Mouse (Mus musculus): ENCODE measurements at regions not wholly inside any gene's neighbourhood (a gene's known extent, or its start where the extent isn't known, plus 50 kb on each side); places are given as distances from the start of the nearest gene placed in this dataset.
A peak's percentile ranks its signal among the peaks of the same experiment; 100 is the strongest.

DNA sequence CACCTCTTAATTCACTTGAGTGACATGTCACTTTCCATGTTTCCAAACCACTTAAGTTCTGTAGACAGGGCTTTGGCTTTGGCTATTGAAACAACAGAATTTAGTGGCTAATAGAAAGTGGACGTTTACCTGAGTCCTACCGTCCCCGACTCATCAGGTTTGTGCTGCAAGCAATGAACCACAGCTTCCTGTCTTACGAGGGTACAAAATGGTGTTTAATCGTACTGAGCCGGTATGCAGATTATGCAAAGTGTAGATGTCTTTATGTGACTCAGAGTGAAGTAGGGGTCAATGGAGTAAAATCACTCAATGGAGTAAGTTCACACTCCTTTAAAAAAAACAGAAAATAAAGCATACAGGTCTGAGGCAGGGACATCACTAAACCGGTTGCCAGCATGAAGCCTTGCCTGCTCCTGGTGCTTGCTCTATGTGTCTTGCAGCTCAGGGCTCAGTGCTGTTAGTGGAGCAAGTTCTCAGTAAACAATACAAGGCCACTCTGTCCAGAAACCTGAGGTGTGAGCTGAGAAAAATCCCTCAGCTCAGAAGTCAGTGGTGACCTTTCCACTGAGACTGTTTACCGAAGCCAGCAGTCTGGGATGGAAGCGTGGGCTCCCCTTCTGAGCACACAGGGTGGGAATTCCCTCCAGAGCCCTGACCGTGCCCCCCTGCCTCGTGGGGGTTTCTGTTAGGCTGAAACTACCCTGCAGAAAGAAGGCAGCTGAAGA, 226.1 kb upstream of the Jun start:
- Histone ChIP-seq H3K36me3 (ENCODE audit: insufficient read depth, low read length) (no peaks in the 10 kb centered on the region), H3K27me3 (ENCODE audit: insufficient read depth, low read length) (peaks cover 10% of the 10 kb centered on the region; the same call in 1 of the 2 replicates), H3K4me1 (replicated peaks; ENCODE audit: low read depth, low read length) (peaks cover 14% of the 10 kb centered on the region), H3K4me3 (replicated peaks; ENCODE audit: low read length) (0 out of 2 replicates have a peak overlapping the region, but pooled peaks have one; percentile 20), H3K9me3 (ENCODE audit: low read length) (no peaks in the 10 kb centered on the region)
- TF ChIP-seq POU5F1 (IDR thresholded peaks at IDR 0.05; ENCODE audit: borderline replicate concordance, low read length) = no peak
- no peak for TF ChIP-seq CTCF (conservative IDR thresholded peaks at IDR 0.05; ENCODE audit: low read length)
- no peak for TF ChIP-seq NANOG (IDR thresholded peaks at IDR 0.05; ENCODE audit: borderline replicate concordance, low read length)

DNA sequence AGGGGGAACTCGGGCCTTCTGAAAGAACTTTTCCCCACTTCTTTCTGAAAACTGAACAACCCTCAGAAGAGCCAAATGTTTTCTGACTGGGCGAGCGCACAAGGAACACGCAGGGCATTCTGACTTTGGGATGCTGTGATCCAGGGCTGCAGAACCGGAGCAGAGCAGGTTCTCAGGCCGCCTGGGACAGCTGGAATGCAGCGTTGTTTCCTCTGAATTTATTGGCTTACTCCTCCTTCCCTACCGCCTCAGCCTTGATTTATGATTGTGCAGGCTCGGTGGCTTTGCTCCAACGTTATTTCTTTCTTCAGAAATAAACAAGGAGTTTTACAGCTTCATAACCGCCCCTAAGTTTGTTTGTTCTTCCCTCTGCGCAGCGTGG, 226.7 kb upstream of the Jun start:
- Histone ChIP-seq H3K27me3 (ENCODE audit: insufficient read depth, low read length) (peaks cover 10% of the 10 kb centered on the region; the same call in 1 of the 2 replicates), H3K4me1 (replicated peaks; ENCODE audit: low read depth, low read length) (peaks cover 14% of the 10 kb centered on the region), H3K4me3 (replicated peaks; ENCODE audit: low read length) (peak overlapping the region; percentile 20; the same call in 1 of the 2 replicates), H3K36me3 (ENCODE audit: insufficient read depth, low read length) (no peaks in the 10 kb centered on the region), H3K9me3 (ENCODE audit: low read length) (no peaks in the 10 kb centered on the region)
- TF ChIP-seq CTCF (conservative IDR thresholded peaks at IDR 0.05; ENCODE audit: low read length) = no peak
- no peak for TF ChIP-seq NANOG (IDR thresholded peaks at IDR 0.05; ENCODE audit: borderline replicate concordance, low read length)
- no peak for TF ChIP-seq POU5F1 (IDR thresholded peaks at IDR 0.05; ENCODE audit: borderline replicate concordance, low read length)

DNA sequence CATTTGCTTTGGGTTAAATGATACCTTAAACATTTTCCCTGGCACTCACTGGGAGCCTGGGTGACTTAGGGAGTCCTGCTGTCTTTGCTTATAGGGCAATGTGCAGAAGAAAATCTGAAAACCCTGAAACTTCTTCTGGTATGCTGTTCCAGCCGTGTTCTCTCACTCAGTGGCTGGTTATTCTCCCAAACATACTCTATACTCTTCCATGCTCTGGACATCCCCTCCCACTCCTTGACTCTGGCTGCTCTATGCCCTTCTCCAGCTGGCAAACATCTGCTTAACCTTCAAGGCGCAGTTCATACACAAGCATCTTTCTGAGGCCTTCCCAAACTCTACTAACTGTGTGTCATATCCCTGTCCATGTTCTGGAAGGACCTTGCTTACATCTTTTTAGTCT, 227.2 kb upstream of the Jun start:
- Histone ChIP-seq H3K36me3 (ENCODE audit: insufficient read depth, low read length) (no peaks in the 10 kb centered on the region), H3K4me3 (replicated peaks; ENCODE audit: low read length) (no peak overlapping the region), H3K27me3 (ENCODE audit: insufficient read depth, low read length) (peaks cover 10% of the 10 kb centered on the region; the same call in 1 of the 2 replicates), H3K9me3 (ENCODE audit: low read length) (no peaks in the 10 kb centered on the region), H3K4me1 (replicated peaks; ENCODE audit: low read depth, low read length) (peaks cover 14% of the 10 kb centered on the region)
- TF ChIP-seq CTCF (conservative IDR thresholded peaks at IDR 0.05; ENCODE audit: low read length) (no peak), NANOG (IDR thresholded peaks at IDR 0.05; ENCODE audit: borderline replicate concordance, low read length) (no peak), POU5F1 (IDR thresholded peaks at IDR 0.05; ENCODE audit: borderline replicate concordance, low read length) (no peak)

DNA sequence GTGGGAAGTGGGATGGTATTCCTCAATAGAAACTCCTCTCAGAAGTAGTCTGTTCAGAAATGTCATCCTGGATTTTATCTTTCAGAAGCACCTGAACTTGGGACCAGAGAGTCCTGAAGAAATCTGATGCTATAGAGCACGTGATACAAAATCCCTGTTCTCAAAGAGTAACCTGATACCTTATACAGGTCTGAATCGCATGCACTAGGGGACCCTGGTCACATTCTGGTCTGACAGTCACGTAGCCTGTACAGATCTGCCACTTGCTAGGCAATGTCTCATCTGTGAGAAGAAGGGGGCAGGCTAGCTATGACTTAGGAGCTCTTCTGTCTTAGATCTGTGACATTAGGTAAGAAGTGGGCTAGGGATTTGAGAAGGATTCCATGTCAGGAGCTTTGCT, 230.1 kb upstream of the Jun start:
- TF ChIP-seq POU5F1 (IDR thresholded peaks at IDR 0.05; ENCODE audit: borderline replicate concordance, low read length) (no peak), NANOG (IDR thresholded peaks at IDR 0.05; ENCODE audit: borderline replicate concordance, low read length) (no peak), CTCF (conservative IDR thresholded peaks at IDR 0.05; ENCODE audit: low read length) (no peak)
- Histone ChIP-seq H3K9me3 (ENCODE audit: low read length) (no peaks in the 10 kb centered on the region), H3K36me3 (ENCODE audit: insufficient read depth, low read length) (no peaks in the 10 kb centered on the region), H3K27me3 (ENCODE audit: insufficient read depth, low read length) (peaks cover 10% of the 10 kb centered on the region; the same call in 1 of the 2 replicates), H3K4me1 (replicated peaks; ENCODE audit: low read depth, low read length) (peaks cover 14% of the 10 kb centered on the region), H3K4me3 (replicated peaks; ENCODE audit: low read length) (no peak overlapping the region)

DNA sequence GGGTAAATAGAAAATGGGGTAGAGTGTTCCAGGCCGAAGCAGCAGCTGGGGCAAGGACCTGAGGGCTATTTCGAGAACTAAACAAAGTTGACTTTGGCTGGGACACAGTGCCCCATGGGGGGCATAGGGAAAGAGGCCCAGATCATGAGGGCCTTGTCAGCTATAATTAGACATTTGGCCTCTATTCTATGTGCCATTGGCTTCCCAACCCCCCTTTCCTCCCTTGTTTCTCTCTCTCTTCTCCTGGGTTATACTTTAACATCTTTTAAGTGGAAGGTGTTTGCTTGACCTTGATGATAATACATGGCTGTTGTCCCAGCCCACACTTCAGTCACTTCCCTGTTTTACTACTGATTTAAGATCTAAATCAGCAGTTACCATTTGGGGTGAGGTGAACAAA, 231.8 kb upstream of the Jun start:
- H3K27me3 ChIP-seq (ENCODE audit: insufficient read depth, low read length) = peaks cover 10% of the 10 kb centered on the region; the same call in 1 of the 2 replicates
- no peak for TF ChIP-seq POU5F1 (IDR thresholded peaks at IDR 0.05; ENCODE audit: borderline replicate concordance, low read length)
- no peak for TF ChIP-seq CTCF (conservative IDR thresholded peaks at IDR 0.05; ENCODE audit: low read length)
- no peak for TF ChIP-seq NANOG (IDR thresholded peaks at IDR 0.05; ENCODE audit: borderline replicate concordance, low read length)
- no peak overlapping the region for H3K4me3 ChIP-seq (replicated peaks; ENCODE audit: low read length)
- peaks cover 2% of the 10 kb centered on the region; the same call in 1 of the 2 replicates for H3K4me1 ChIP-seq (replicated peaks; ENCODE audit: low read depth, low read length)
- H3K36me3 ChIP-seq (ENCODE audit: insufficient read depth, low read length) = no peaks in the 10 kb centered on the region
- H3K9me3 ChIP-seq (ENCODE audit: low read length) = no peaks in the 10 kb centered on the region

DNA sequence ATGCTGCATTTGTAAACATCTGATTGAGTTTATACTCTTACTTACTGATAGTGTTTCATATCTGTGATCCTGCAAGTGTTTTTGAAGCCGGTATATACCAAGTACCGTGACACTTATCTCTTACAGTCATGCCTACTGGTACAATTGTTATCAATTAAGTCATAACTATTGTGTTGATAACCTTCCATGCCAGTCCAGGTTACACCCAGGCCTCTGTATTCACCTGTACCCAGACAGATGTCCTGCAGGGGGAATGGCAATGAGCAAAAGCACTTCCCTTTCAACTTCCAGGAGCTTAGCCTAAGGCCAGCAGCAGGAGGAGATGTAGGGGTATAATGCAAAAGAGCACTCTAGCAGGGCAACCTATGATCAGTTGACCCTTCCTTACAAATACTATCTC, 232.2 kb upstream of the Jun start:
- H3K27me3 ChIP-seq (ENCODE audit: insufficient read depth, low read length) = peaks cover 8% of the 10 kb centered on the region; the same call in 1 of the 2 replicates
- no peaks in the 10 kb centered on the region for H3K4me1 ChIP-seq (replicated peaks; ENCODE audit: low read depth, low read length)
- H3K36me3 ChIP-seq (ENCODE audit: insufficient read depth, low read length) = no peaks in the 10 kb centered on the region
- H3K4me3 ChIP-seq (replicated peaks; ENCODE audit: low read length) = no peak overlapping the region
- no peak for TF ChIP-seq NANOG (IDR thresholded peaks at IDR 0.05; ENCODE audit: borderline replicate concordance, low read length)
- no peak for TF ChIP-seq POU5F1 (IDR thresholded peaks at IDR 0.05; ENCODE audit: borderline replicate concordance, low read length)
- no peak for TF ChIP-seq CTCF (conservative IDR thresholded peaks at IDR 0.05; ENCODE audit: low read length)
- no peaks in the 10 kb centered on the region for H3K9me3 ChIP-seq (ENCODE audit: low read length)

DNA sequence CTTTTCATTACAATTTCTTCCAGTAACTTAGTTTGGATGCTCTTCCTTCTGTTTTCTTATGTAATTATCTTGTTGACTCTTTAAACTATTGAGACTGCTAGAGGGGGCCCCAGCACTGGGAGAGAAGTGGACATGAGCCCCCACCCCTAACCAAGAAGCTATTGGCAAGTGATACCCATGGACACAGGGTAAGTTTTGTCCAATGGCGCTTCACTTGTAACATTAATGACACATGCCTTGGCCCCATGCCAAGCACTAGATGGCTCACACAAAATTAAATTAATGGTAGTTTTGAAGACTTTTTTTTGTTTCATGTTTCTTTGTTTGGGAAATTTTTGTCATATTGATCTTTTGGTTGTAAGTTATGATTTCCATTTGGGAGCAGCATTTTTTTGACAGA, 232.7 kb upstream of the Jun start:
- Histone ChIP-seq H3K4me1 (replicated peaks; ENCODE audit: low read depth, low read length) (no peaks in the 10 kb centered on the region), H3K4me3 (replicated peaks; ENCODE audit: low read length) (no peak overlapping the region), H3K9me3 (ENCODE audit: low read length) (no peaks in the 10 kb centered on the region), H3K27me3 (ENCODE audit: insufficient read depth, low read length) (peaks cover 3% of the 10 kb centered on the region; the same call in 1 of the 2 replicates), H3K36me3 (ENCODE audit: insufficient read depth, low read length) (no peaks in the 10 kb centered on the region)
- TF ChIP-seq POU5F1 (IDR thresholded peaks at IDR 0.05; ENCODE audit: borderline replicate concordance, low read length) (no peak), NANOG (IDR thresholded peaks at IDR 0.05; ENCODE audit: borderline replicate concordance, low read length) (no peak), CTCF (conservative IDR thresholded peaks at IDR 0.05; ENCODE audit: low read length) (no peak)

DNA sequence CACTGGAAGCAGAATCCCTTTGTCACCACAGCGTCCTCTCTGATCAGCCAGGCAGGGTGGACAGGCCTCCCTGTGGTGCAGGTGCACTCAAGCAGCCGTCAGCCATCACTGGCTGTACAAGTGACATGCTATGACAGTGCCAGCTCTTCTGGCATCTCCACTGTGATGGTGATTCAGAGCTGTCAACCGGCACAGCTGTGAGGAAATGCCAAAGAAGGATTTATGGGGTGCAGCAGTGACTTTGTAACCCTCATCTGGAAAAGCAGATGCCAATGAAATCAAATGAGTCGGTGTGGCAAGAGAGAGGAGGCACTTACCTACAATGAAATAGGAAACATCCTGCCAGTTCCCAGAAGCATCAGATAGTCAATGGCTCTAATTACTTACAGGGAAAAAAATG, 238.3 kb upstream of the Jun start:
- H3K9me3 ChIP-seq (ENCODE audit: low read length) = no peaks in the 10 kb centered on the region
- no peaks in the 10 kb centered on the region for H3K27me3 ChIP-seq (ENCODE audit: insufficient read depth, low read length)
- TF ChIP-seq CTCF (conservative IDR thresholded peaks at IDR 0.05; ENCODE audit: low read length) (no peak), POU5F1 (IDR thresholded peaks at IDR 0.05; ENCODE audit: borderline replicate concordance, low read length) (no peak), NANOG (IDR thresholded peaks at IDR 0.05; ENCODE audit: borderline replicate concordance, low read length) (no peak)
- no peaks in the 10 kb centered on the region for H3K4me1 ChIP-seq (replicated peaks; ENCODE audit: low read depth, low read length)
- no peaks in the 10 kb centered on the region for H3K36me3 ChIP-seq (ENCODE audit: insufficient read depth, low read length)
- no peak overlapping the region for H3K4me3 ChIP-seq (replicated peaks; ENCODE audit: low read length)

Measured in E14TG2a.4 (cell line).